Mouse (Mus musculus) heart, postnatal 14 days (tissue): ENCODE measurements around the gene Dnaic2. TPM values are rescaled to one million over a fixed set of nuclear protein-coding genes. Genes with fewer than 3 reads are reported as not detected.

Source experiments
- DNase-seq, 2 experiments: peaks; one replicate each; pipeline ENCODE4 v3.0.0; 2021 to 2022
- intact Hi-C: fragments of 180-260 bp; cut with DNase I; formaldehyde crosslinking; loops from one replicate; pipeline ENCODE4 v1.15.1; 2025
- total RNA-seq, 2 experiments: library from RNA; stranded (reverse); gene quantifications; 2 replicates each; pipeline ENCODE4 v1.2.3; 2021

Gene Dnaic2
- total RNA-seq, 2 experiments from 2014 or later = 0.27 to 0.60 TPM

DNA sequence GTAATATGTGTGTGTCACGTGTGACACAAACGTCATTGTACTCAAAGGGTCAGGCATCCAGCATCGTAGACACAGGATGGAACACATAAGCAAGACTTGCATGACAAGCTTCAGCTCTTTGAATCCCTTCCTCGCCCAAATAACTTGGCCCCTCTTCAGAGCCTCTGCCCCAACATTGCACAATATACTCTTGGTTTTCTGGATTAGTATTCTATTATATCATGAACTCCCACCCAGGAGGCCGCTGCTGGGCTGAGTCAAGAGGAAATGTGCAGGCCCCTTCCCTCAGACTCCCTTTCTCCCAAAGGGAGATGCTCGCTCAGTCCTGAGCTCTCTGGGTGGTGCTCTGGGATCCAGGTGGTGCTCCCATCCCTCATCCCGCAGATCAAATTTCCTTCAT lies 28.7 kb upstream of the Dnaic2 start:
- peak in 1 of 2 experiments; percentile 17 for DNase-seq

DNA sequence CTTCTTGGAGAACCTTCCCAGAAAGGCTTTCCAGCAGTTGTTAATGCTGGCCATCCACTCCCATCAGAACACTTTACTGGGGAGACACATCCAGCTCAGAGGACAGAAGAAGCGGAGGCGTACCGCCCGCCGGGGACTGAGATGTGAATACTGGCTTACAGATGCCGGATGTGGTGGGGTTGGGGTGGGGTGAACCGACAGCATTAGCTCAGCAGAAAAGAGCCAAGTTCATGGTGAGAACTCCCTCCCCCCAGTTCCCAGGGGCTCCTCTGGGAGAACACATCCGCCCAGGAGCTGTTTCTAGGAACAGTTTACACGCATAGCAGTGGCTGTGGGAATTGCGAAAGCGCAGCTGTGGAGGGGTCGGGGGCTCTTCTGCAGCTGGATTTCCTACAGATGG lies 27.7 kb upstream of the Dnaic2 start:
- DNase-seq = peak; percentile 71 to 75
- intact Hi-C loops = no loop called here

More for the DNA sequence above, 28.7 kb upstream of the Dnaic2 start:
- intact Hi-C loops = no loop called here

DNA sequence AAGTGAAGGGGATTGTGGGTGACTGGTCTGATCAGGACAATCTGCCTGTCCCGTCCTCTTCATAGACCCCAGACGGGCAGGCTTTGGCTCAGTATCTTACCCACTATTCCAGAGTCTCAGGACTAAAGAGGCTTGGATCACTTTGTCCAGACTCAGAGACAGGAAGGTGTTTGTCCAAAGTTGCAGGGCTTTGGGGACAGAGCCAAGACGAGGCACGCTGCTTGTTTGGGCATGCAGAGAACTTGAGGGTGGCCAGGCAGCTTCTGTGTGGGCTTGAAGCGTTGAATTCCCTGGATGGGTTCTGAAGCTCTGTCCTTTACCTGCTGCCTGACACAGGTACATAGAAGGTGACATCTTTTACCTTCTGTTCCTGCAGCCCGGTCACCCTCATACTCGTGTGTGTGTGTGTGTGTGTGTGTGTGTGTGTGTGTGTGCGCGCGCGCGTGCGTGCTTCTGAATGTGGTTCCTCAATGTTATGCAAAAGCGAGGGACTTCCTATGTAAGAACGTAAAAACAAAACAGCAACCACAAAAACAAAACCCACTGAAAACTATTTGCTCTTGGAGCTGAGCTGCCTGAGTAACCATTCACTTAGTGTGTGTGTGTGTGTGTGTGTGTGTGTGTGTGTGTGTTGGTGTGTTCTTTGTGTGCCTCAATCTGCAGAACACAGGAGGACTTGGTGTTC lies 24.8 kb upstream of the Dnaic2 start:
- intact Hi-C loops = no loop called here
- DNase-seq = no peak

DNA sequence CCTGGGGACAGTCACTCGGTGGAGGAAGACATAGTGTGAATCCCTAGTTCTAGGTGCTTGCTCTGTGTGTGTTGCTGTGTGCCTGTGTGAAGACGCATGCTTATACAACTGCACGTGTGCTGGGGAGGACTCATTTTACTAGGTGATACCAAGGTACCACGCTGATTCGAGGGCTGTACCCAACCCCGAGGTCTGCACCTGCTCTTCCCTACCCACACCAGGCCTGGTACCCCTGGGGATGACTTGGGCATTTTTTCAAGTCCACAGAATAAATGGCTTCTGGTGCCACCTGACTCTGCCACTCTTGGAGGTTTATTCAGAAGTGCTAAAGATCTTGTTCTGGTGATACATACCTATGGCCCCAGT lies 24.2 kb upstream of the Dnaic2 start:
- no peak for DNase-seq
- intact Hi-C loops = no loop called here

DNA sequence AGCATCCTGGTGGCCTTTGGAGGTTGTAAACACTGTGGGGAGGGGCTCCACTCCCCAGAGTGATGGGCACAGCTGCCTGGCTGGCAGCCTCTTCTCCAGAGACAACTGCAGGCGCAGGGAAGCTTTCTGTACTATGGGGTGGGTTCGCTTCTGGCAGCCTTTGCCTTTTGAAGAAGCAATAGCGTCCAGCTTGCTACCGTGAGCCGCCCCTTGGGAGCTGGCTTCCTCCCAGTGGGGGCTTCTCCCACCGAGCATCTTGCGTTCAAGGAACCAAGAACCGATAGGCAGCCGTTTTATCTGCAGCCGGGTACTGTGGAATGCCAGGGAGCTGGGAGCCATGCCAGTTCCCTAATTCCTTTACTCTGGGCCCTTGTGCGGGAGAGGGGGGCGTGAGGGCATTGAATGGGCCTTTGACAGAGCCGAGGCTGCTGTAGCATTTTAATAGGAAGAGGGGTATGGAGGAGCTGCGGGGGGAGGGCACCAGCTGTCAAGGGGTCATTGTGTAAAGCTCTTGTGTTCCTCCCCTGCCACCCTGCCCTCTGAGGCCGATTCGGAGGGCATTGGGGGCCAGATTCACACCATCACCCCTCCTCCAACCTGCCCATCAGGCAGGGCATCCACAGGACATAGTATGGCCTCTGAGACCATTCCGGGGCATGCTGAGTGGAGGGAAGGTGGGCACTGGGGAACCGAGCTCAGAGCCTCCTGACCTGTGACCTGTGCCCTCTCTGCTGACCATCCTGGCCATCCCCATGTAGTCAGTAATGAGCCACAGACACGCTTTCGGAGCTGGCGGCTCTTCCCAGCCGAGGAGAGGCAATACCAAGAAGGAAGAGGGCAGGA lies 22.9 kb upstream of the Dnaic2 start:
- DNase-seq = no peak
- intact Hi-C loops = no loop called here

DNA sequence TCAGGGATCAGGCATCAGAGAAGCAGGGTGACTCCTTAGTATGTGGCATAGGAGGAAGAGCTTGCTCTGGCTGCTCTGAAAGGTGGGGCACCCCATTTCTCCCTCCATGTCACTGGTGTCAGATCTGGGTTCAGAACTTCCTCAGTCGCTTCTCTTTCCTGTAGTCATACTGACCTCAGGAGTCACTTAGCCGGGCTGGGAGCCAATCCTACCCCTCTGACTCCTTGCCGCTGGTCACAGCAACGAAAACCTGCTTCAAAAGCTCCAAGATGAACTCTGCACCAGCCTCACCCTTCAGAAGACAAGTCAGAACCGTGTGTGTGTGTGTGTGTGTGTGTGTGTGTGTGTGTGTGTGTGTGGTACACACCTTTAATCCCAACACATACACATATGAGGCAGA lies 20.9 kb upstream of the Dnaic2 start:
- intact Hi-C loops = no loop called here
- DNase-seq = no peak

DNA sequence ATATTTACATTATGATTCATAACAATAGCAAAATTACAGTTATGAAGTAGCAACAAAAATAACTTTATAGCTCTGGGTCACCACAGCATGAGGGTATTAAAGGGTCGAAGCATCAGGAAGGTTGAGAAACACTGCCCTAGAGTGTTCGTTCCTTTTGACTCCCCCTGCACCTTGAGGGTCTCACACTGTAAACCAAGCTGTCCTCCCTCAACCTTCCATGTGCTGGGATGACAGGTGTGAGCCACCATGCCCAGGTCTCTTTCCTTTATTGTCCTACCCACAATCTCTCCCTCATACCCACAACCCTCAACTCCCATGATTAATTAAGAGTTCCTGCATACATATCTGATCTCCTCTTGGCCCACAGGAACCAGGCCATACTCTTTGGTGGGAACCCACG lies 15.8 kb upstream of the Dnaic2 start:
- DNase-seq = no peak

DNA sequence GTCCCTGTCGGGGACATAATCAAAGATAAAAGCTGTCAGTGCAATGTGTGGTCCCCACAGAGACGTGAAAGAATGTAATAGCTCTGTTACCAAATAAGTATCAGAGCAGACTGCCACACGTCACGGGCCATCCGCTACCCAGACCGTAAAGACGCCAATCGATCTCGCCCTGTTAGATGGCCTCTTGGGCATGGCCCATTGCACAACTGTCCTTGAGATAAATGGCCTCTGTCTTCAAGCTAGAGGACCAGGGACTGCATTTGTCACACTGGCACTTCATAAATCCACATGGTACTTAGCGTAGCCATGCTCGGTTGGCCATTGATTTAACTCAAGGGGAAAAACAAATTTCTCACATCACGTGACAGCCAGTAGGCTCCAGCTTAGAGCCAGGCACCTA lies 15.3 kb upstream of the Dnaic2 start:
- DNase-seq = no peak
- intact Hi-C loops = no loop called here

More for the DNA sequence above, 15.8 kb upstream of the Dnaic2 start:
- intact Hi-C loops = no loop called here

DNA sequence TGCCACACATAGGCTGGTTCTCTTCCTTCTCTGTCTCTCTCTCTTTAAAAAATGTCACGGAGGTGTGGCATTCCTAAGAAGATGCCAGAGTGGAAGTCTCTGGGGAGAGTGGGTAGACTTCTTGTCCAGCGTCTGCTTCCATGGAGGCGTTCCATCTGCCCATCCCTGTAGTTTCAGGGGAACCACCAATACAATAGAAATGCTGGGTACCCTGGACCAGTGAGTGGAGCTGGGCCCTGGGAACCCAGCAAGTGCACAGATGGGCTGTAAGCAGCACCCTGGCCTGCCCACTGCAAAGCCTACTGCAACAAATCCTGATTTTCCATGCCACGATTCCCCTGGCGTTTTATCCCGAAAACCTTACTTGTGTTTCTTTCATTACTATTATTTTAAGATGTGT lies 12.7 kb upstream of the Dnaic2 start:
- DNase-seq = no peak
- intact Hi-C loops = no loop called here

DNA sequence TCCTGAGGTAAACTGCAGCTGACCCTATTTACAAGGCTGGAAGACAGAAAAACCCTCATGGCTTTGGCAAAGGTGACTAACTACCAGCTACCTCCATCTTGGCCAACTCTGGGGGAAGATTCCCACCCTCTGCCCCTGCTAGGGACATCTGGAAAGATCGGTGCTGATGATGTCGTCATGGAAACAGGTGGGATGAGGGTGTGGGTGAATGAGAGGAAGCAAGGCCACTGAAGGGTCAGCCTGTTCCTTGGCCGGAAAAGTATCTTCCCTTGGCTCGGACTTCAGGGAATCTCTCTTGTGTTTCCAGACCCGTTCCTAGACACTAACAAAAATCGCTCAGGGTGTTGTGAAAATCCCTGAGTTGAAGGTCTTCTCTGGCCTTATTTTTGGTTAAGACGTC lies 11.7 kb upstream of the Dnaic2 start:
- peak; percentile 30 to 45 for DNase-seq
- intact Hi-C loops = no loop called here

DNA sequence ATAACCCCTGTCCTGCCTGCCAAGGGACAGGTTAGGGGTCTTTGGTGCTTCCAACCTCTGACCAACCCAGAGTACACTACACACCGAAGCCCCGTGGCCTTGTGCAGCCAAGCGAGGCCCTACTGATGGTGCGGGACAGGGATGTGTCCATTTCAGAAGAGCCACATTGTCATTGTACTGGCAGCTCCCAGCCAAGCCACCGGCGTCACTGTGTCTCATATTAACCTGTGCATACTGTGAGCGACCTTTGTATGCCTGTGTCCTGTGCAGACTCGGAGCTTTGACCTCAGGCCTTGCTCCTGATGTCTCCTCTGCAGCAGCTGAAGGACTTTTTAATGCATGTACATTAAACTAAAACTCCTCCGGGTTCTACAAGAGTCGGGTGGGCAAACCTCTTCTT lies 6.7 kb upstream of the Dnaic2 start:
- DNase-seq = no peak
- intact Hi-C loops = no loop called here

DNA sequence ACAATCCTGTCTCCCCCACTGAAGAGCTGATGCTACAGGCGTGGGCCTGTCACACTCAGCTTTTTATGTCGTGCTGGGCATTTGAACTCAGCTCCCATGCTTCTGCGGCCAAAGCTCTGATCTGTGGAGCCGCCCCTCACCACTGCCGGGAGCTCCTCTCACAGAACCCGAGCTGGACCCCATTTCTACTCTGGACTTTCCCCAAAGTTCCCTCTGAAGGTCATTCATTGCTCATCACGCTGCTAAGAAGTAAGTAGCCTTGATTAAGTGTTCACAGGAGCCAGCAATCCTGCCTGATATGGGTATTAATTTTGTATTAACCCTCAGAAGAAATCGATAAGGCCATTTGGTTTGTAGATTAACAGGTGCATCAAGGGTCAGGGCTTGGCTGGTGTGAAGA lies 4.8 kb upstream of the Dnaic2 start:
- intact Hi-C loops = no loop called here

DNA sequence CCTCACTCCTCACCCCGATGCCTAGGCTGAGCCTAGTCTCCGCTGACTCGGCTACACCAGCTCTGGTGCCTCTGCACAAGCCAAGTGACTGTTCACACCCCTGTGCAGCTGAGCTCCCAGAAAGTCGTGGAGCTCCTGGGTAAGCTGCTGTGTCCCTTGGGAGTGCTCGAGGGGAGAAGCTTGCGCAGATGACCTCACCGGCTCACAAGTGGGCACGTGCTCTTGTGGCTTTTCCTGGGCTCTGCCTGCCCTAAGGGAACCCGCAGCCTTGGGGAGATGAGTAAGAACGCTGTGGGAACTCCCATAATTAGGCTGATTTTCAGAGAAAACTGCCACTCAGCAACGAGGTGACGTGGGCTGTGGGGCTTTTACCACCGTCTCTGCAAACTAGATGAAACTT lies 4.2 kb upstream of the Dnaic2 start:
- intact Hi-C loops = no loop called here
- no peak for DNase-seq

More for the DNA sequence above, 4.8 kb upstream of the Dnaic2 start:
- no peak for DNase-seq

DNA sequence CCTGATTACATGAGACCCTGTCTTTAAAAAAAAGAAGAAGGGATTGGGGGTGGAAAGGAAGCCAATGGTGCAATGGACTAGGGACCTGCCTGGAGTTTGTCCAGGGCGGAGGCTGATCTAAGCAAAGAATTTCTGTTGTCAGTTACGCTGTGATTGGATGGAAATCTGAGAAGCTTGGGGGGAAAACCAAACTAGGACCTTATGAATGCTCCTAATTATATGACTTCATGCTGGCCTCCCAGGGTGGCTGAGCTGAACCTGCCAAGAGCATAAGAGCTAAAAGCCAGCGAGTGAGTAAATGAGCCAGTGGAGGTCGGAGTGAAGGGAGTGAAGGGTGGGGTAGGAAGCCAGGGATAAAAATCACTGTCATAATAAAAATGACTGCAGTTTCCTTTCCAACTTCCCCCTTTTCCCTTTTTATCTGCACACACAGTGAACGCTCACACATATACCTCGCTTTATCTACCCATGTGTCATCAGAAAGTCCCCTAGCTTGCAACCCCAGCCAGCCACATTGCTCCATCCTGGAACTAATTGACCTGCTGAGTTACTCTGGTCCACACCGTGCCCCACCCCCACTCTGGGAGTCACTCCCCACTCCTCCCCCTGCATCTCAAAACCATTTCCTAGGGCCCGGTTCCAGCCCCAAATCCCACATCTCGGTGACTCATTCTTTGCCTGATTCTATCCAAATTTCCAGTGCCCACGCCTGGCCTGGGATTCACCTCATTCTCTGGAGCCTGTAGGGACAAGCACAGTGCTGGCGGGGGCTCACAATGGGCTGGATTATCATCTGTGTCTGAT lies 2.2 kb upstream of the Dnaic2 start:
- intact Hi-C loops = loop anchor here (5.0 kb wide), 1 partner anchor 53 kb away; no protein-coding TSS in a partner anchor
- peak; percentile 54 to 57 for DNase-seq

DNA sequence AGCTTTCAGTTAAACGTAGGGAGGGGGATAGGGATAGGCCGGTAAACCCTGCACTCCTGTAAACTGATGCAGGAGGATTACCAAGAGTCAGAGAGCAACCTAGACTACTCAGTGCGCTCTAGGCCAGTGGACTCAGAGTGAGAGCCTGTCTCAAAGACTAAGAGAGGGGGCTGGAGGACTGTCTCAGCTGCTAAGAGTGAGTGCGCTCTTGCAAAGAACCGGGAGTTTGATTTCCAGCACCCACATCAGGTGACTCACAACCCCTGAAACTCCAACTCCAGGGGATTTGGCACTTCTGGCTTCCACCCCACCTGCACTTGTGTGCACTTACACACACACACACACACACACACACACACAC lies 598 bp downstream of the Dnaic2 start:
- DNase-seq = no peak

DNA sequence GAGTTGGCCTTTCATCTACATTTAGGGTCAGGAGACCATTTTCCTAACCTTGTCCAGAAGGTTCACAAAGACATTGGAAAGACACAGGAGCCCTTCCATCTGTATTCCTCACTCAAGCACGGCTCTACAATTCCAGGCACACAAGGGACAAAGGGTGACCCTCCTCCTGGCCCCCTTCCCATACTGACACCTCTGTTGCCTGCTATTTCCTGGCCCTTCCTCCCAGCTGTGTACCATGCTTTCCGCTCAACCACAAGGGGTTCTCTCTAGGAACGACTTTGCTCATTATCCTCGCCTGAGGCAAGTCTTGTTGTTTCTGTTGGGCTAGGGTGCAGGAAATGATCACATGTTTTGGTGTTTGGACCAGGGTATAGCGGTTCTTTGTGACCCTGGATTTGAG lies 1.1 kb downstream of the Dnaic2 start:
- intact Hi-C loops = loop anchor here (5.0 kb wide), 1 partner anchor 56 kb away; no protein-coding TSS in a partner anchor
- no peak for DNase-seq

More for the DNA sequence above, 598 bp downstream of the Dnaic2 start:
- intact Hi-C loops = loop anchor here (5.0 kb wide), 1 partner anchor 56 kb away; no protein-coding TSS in a partner anchor

DNA sequence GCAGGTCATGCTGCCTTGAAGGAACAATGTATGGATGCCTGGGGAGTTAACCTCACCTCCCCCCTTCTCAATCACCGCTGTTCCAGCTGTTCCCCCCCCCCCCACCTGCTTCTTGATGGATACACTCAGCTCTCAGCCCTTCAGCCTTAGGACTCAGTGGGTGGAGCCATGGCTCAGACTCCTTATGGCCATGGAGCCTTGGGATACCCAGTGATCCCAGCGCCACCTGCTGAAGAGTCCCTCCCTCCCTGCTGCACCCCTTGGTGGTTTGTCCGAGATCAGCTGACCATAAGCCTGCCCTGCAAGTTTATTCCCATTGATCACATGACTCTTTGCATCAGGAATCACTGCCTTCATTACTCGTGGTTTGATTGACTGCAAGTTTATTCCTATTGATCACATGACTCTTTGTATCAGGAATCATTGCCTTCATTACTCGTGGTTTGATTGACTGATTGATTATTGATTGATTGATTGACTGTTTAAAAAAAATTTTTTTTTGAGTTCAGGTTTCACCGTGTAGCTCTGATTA lies 2.7 kb downstream of the Dnaic2 start:
- DNase-seq = no peak
- intact Hi-C loops = loop anchor here (5.0 kb wide), 1 partner anchor 58 kb away; no protein-coding TSS in a partner anchor

DNA sequence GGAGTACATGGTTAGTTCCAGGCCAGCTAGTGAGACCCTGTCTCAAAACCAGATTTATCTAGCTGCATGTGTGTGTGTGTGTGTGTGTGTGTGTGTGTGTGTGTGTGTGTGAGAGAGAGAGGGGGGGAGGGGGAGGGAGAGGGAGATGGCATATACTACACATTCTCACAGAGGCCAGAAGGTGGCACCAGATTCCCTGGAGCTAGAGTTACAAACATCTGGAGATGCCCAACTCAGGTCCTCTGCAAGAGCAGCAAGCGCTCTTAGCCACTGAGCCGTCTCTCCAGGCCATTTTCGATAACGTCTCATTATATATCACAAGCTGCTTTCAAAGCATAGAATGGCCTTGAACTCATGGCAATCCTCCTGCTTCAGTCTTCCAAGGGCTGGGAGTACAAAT lies 4.5 kb downstream of the Dnaic2 start:
- intact Hi-C loops = no loop called here
- no peak for DNase-seq

DNA sequence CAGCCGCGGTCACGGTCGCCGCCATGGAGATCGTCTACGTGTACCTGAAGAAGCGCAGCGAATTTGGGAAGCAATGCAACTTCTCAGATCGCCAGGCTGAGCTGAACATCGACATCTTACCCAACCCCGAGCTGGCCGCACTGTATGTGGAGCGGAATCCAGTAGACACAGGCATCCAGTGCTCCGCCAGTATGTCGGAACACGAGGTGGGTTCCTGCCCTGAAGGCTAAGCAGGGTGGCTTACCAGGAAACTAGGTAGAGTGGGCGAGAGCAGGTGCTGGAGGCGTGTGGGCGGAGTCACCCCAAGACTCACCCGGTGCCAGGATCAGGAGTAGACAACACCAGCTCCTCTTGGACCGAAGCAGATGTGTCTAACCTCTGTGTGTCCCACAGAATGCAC lies 5.7 kb downstream of the Dnaic2 start:
- no peak for DNase-seq
- intact Hi-C loops = no loop called here

DNA sequence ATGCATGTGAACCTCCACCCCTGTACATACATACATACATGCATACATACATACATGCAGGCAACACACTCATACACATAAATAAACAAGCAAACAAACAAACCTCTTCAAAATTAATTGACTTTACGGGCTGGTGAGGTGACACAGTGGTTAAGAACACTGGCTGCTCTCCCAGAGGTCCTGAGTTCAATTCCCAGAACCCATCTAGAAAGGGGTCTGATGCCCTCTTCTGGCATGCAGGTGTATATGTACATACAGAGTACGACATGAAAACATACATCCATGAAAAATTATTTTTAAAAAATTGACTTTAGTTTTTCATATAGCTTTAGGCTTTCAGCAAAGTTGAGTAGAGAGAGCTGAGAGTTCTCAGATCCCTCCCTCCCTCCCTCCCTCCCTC lies 8.9 kb downstream of the Dnaic2 start:
- intact Hi-C loops = no loop called here
- DNase-seq = no peak
